Mouse (Mus musculus) spleen, postnatal 4 days (tissue): Measurements from ENCODE around the gene B4galt2.

ENCODE experiments used
- DNase-seq, 2 experiments: peaks; one replicate each; pipeline ENCODE4 v3.0.0; 2022; ENCODE audit warnings: low spot score in 2 of 2

B4galt2 gene

DNA sequence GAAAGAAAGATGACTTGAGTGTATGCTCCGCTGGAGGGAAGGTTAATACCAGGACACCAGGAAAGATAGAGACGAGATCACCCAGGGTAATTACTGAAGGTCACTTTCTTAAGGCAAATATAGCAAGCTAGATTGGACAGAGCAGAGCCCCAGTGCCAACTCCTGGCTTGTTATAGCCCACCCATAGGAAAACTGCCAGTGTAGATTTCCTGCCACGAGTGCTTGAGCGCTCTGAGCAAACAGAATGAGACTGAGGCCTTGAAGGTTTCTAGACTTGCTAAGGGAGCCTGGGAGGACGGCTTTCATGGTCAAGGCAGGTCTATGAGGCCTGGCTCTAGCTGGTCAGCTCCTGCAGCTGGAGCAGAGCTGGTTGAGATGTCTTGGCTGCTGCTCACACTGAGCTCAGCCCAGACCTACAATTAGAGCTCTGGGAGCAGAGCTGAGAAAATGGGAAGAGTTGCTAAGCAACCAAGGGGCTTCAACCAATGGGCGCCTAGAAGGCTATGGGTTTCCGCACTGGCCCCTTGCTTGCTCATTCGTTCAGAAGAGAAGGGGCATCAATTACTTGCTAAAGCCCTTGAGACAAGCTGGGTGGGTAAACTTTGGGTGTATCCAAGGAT lies 25.7 kb upstream of the B4galt2 start:
- DNase-seq, result no peak

DNA sequence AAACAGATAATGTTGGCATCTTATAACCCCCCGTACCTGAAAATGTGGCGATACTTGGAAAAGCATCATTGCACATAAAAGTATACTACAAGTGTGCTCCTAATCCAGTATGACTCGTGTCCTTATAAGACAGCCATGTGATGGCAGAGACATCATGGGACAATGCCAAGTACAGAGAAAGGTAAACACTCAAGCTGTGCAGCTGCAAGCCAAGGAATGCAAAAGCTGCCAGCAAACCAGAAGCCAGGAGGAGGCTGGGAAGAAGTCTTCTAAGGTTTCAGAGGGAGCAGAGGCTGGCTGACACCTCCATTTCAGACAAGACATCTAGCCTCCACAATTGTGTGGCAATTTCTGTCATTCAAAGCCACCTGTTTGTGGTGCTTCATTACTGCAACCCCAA lies 22.9 kb upstream of the B4galt2 start:
- no peak for DNase-seq

DNA sequence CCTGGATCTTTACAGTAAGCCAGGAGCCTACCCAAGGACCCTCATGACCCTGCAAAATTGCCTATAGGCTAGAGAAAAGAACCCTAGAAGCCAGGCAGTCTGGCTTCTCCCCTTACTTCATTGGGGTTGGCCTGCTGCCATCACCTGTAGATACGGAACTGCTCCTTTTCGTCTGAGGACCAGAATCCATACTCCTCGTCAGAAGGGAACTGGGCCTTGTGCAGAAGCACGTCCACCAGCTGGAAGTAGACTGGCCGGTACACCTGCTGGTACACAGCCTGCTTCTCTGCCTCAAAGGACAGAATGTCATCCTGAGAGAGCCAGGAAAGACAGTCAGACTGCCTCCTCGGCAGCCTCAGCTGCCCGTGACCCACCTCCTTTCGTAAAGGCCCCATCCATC lies 21.5 kb upstream of the B4galt2 start:
- no peak for DNase-seq

DNA sequence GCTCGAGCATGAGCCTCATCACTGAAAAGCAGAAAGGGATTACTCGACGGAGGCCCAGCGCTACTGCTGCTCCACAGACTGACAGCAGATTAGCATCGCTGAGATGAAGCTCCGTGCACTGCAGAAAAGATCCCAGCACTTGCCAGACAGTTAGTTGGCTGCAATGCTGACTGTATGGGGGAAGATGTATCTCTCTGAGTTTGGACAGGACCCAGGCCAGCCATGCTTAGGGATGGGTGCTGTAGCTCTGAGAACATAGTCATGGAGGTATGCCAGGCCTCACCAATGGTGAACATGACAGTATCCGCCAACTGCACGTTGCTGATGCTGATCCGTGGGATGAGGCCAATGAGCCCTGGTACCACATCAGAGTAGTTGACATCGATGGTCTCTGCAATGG lies 20.8 kb upstream of the B4galt2 start:
- DNase-seq, result no peak

DNA sequence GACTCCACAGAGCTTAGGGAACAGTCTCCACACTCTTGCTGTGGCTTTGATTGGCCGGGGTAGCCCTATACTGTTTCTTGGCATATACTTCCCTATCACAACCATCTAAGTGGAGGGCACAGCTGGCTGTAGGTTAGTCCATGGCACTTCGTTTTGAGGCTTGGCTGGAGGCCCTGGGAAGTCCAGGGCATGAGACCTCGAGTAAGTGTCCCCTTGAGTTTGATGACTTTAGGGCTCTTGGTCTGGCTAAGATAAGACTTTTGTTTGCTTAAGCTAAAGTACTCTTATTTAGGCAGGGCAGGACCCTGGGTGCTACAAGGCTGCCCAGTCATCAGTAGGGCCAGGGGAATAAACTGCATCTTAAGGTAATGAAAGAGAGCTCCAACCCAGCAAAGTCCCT lies 14.8 kb upstream of the B4galt2 start:
- no peak for DNase-seq

DNA sequence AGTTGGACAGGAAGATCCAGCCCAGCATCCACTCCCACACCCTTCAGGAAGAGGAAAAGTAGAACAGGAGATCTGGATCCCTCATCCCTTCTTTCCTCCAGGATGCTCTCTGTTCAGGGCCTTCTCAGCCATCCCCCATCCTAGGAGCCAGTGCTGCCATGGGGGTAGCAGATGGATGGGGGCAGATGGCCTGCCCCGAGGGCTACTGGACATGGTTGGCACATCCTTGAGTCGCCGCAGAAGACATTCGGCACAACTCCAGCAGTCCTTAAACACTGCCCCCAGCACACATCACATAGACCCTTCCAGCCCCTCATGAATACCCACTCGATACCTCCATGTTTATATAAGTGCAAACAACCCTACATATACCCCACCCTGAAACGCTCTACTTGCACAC lies 12.7 kb upstream of the B4galt2 start:
- no peak for DNase-seq

DNA sequence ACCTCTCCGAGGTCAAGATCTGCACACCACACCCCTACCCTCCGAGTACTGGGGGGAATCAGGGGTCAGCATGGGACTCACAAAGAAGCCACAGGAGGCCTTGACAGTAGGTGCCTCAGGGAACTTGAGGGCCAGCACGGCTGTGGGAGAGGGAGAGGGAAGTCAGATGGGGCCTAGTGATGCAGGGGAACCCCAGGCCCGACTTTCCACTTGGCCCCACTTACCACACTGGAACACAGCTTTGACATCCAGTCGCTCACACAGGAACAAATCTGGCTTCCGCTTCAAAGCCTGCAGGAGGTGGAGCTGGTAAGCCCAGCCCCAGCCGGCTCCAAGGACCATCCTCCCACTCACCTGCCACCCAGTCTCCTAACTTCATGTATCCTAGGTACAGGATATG lies 12.1 kb upstream of the B4galt2 start:
- no peak for DNase-seq

DNA sequence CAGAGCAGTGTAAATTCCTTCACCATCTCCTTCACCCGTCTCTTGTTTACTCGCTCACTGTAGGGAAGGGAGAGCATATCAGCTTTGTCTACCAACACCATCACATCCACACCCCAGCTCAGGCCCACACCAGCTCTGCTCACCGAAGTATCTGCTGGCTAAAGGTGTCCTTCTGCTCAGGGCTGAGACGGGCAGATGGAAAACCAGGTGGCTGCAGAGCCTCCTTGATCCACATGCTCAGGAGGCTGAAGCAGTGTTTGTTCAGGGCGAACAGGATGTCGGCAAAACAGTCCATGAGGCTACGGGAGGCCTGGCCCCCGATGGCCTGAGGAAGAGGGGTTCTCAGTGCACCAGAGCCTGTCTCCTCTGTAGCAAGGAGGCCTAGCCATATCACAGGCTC lies 11.3 kb upstream of the B4galt2 start:
- DNase-seq, result no peak

DNA sequence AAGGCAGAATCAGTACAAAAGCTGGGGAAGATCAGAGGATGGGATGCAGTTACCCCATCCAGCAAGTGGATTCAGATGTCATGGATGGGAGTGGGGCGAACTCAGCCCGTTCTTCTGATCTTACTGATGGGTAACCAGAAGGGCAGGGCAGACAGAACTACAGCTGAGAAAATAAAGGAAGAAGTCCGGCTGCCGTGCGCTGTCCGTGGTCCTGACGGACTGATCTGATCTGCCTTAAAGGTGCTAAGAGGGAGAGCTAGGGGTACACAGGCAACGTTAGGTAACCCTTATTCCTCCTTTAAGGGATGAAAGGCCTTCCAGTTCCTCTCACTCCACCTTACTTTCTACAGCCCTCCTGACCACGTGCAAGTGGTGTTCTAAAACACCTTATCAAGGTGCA lies 10.1 kb upstream of the B4galt2 start:
- DNase-seq, result peak; percentile 70 to 86

DNA sequence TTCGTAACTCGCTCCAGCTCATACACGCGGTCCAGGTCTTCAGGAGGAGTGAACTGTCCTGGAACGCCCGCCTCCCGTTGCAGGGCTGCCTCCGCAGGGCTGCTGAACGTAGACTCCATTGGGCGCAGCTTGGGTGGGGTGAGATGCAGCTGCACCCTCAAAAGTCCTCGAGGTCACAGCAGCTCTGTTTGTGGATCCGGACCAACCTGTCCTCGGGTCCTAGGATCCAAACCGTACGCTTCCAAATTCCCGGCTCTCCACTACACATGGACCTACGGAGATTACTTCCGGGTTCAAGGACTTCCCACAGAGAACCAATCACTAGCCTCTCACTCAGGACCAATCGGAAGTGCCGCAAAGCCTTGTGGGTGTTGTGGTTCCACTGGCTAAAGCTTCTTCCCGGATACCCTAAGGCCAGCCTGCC lies 8.5 kb upstream of the B4galt2 start, which contains the start of gene Dph2:
Gene Dph2 (minus strand): TSS at position 295 of the 424 bp plus-strand sequence.
- peak; percentile 70 to 78 for DNase-seq

DNA sequence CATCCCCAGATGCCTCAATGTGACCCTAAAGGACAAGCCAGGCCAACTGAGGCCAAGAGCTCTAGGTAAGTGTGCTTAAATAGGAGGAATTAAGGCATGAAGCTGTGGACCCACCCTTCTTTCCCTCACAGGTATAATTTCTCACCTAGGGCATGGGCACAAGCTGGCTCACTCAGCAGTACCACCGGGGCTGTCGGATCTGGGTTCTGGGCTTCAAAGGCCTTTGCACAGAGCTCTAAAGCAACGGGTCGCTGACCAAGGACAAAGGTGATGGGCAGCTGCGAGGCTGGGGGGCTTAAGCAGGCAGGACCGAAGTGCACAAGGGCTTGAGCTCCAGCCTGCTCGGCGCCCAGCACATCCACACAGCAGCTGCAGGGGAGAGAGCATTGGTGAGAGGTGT lies 7.5 kb upstream of the B4galt2 start:
- DNase-seq, result no peak

DNA sequence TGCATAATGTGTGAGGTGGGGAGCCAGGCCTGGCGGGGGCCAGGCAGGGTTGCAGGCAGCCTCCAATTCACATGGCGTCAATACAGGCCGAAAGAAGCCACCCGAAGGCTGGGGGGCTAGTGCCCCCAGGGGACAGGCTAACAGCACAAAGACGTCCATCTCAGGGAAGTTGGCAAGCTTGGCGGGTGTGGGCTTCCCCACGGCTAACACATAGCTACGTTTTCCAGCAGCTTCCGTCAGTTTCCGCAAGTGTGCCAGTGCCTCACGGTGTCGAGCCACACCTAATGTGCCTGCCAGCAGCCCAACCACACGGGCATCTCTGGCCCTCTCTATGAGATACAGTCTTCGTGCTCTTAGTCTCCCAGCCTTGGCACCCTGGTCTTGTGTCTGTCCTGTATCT lies 6.7 kb upstream of the B4galt2 start:
- DNase-seq, result no peak

DNA sequence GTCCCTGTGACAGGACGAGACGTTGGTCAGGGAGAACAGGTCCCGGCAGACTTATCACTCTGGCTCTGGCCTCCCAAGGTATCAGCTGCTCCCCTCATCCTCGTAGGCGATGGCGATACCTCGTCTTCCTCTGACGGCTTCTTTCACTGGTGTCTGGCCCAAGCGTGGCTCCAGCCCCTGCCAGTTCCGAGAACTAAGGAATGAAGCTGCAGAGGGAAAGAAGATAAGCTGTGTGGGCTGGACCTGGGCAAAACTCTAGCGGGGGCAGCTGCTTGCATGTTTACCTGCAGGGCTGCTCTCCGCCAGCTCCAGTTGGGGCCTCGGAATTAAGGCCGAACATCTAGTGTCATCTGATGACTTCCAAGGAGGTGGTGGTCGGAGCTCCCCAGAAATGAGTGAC lies 6.2 kb upstream of the B4galt2 start:
- DNase-seq, result no peak

DNA sequence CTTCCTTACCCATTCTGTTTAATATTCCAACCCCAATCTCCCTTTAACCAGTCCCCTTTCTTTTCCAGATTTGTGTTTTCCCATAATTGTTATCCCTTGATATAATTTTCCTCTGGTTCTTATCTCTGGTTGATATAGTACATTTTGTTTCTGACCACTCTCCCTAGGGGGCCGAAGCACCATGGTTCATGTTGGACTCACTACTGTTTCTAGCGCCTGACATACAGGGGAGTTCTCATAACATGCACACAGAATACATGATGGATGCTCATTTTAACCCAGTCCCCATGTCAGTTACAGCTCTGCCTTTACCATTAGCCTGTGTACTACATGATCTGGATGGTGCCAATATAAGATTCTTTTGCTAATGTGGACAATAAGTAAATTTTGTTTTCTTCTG lies 4.6 kb upstream of the B4galt2 start:
- no peak for DNase-seq

DNA sequence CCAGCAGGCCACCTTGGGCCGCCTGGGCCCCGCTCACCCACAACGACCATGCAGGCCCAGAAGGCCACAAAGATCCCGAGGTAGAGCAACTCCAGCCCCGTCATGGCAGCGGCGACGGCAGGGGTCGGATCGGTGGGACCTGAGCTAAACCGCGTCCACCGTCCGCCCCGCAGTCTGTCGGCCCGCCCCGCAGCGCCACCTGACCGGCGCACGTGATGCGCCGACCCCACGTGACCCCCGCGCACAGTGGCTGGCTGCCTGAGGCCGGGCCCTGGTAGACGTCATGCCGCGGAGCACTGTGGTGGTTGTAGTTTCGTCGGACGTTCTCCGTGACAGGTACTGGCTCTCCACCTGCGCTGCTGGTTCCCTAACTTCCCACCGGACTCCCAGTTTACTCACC lies 3.8 kb upstream of the B4galt2 start, which contains the start of gene Atp6v0b:
Gene Atp6v0b (minus strand): TSS at position 201 of the 400 bp plus-strand sequence.
- DNase-seq, result peak; percentile 93 to 96

DNA sequence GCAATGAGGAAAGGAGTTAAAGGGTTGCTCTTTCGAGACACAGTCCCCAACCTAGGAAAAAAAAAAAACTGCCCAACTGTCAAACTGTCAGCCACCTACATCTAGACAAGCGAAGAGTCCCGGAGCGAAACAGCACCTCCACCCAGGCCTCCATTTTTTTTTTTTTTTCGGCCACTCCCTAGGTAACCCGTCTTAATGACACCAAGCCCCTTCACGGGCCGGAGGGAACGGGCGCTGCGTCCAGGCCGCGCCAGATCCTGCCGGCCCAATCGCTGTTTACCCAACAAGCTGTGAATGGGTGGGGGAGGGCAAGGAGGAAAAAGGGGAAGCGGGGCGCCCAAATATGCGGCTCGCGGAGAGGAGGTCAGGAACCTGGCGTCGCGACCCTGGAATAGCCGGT lies 3.4 kb upstream of the B4galt2 start:
- peak in 1 of 2 experiments; percentile 39 for DNase-seq

DNA sequence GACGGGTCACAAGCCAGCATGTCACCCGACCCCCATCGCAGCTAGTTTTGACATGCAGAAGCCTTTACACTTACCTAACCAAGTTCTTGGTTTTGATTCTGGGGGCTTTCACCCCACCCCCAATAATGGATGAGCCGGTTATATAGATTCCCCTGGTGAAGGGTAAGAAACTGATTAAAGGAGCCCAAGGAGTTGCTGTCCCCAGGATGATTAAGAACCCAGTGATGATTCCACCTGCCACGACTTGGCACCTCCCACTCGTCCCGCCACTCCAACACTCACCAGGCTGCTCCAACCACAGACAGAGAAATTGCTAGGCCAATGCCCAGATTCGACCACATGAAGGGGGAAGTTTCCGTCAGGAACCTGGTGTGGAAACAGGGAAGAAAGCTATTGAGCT lies 2.7 kb upstream of the B4galt2 start:
- DNase-seq, result no peak

DNA sequence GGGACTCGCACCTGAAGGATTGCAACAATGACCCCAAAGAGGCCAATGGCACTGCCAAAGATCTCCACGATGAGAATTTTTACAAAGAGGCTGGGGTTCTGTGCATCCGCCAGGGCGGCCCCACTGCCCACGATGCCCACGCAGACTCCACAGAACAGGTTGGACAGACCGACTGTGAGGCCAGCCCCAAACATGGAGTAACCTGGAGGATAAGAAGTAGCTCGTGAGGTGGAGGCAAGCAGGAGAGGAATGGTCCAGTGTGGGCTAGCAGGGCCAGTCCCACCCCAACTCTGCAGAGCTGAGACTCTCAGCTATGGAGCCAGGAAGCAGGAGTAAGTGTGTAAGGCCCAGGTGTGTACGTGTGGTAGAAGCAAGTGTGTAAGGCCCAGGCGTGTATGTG lies 1.8 kb upstream of the B4galt2 start:
- DNase-seq, result no peak

DNA sequence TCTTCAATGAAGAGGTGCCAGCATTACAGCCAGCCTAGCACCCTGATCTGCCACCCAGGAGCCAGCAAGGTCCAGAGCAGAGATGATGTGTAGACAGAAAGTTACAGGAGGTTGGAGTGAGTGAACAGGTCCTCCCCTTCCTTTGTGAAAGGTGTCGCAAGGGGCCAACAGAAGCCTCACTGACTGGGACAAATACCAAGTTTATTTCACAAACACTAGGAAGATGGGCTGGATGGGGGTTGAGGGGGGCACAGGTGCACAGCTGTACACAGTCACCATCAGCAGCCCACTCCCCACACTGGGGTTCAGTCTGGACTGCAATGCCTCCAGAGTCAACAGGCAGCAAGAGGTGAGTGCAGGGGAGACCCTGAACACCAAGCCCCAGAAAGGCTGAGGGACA lies 859 bp upstream of the B4galt2 start:
- no peak for DNase-seq

DNA sequence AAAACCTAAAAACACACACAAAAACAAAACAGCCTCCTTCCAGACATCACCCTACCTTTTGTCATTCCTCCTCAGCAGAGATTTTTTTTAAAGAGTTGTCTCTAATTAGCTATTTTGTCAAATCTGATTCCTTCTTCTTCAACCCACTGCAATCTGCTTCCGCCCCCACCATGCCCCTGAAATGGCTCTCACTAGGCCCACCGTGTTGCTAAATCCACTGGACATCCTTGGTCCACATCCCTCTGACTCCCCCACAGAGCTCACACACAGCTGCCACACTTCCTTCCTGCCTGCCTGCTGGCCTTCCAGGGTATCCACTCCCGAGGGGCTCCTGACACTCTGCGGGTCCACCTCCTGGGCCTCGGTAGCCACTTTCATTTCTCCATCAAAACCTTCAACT lies 4.6 kb downstream of the B4galt2 start:
- DNase-seq, result no peak

DNA sequence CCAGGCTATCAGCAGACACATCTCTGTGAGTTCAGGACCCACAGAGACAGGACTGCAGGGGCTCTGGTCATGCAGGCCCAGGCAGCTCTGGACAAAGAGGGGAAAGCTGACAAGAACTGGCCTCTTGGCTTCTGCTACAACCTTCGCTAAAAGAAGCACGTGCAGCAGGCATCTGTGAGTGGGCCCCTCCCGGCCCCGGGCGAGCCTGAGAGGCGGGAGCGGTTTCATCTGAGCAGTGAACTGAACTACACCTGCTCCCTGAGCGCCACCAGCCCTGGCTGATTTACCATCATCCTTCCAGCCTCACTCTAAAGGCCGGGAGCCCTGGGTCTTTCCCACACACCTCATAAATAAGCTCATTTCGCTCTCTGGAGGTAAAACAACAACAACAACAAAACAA lies 5.0 kb downstream of the B4galt2 start:
- no peak for DNase-seq

DNA sequence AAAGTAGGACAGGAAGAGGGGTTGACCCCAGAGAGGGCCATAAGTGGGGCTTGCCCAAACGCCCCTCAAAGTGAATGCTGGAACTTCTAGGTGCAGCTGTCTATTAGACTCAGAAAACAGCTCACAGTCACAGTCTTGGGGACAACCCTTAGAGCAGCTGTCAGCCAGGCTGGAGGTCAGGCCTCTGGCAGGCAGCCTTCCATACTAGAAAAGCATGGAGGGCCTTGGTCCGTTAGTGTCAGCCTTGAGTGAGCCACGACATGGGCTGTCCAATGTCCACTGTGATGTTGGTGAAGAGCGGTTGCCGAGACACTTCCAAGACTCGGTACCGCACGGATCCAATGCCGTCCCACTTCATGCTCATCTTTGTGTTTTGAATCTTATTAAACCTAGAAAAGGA lies 9.7 kb downstream of the B4galt2 start:
- no peak for DNase-seq

DNA sequence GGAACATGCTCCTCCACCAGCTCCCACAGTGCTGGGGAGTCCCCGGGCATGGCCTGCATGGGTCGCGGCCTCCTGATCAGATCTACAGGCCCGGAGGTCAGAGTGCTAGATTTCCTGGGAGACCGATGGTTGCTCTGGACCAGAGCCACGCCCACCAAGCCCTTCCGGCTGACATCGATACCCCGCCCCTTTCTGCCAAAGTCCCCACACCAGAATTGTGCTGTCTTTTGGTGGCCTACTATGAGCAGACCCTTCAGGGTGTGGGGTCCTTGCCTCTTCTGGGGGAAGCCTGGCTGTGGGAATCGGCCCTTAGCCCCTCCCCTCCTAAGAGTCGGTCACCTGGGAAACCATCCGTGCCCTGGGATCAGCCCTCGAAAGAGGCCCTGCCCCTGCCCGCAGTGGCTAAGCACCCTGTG lies 10.8 kb downstream of the B4galt2 start, which contains the start of gene Ccdc24:
Gene Ccdc24 (minus strand): TSS at position 87 of the 416 bp plus-strand sequence.
- DNase-seq, result no peak

DNA sequence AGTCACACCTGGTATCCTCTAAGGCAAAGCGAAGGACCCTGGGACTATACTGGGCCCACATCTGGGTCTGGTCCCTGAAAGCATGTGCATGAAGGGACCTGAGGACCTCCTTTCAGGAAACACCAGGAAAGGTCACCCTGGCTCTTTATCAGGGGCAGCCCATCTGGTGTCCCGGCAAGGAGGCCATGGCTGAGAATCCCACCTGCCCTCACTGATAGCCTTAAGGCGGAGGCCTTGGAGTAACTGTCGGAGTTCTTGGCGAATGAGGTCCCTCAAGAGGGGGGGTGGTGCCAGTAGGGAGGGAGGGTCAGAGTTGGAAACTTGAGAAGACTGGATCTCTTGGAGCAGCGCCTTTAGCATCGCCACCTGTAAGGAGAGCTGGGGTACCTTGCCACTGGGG lies 11.5 kb downstream of the B4galt2 start:
- DNase-seq, result no peak
